Mouse (Mus musculus): ENCODE measurements around the gene Rhog. TPM values are rescaled to one million over a fixed set of nuclear protein-coding genes. Genes with fewer than 3 reads are reported as not detected.

The Rhog gene
- total RNA-seq, 2 experiments from 2014 or later, result 11.3 to 12.3 TPM

DNA sequence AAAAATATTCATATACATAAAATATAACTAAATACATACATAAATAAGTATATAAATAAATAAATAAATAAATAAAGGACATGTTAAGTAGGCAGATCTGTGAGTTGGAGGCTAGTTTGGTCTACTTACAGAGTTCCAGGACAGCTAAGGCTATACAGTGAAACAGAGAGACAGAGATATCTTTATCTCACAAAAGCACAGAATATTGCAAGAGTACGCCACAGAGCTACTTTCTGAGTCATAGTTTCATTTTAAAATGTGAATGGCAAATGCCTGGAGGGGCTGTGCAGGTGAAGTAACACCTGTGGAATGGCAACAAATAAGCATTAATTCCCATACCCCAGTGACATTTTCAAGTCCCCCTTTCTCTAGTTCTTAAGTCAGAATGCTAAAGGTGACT lies 2.2 kb downstream of the Rhog start:
- no peak for DNase-seq
- intact Hi-C loops (cut with DNase I), result no loop called here

DNA sequence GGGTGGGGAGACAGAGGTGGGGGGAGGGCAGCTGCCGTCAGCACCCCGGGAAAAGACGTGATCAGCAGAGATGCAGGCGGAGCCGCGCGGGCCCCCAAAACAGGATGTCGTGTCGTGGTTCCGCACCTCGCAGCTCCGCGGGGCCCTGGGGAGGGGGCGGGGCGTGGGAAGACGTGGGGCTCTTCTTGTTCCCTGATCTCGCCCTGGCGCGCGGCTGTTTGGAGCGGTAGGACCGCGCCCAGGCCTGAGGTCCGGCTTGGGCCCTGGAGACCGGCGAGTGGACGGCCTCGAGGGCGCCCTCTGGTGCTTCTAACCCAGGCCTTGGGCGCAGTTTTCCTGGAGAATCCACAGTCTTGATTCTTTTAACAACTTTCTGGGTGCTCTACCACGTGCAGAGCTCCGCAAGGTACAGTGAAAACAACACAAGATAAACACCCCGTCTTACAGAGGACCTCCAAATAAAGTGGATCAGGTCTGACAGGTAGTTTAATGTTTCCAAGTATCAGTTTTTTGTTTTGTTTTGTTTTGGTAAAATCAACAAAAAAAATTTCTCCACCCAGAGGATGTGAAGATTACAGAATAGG lies 5.1 kb downstream of the Rhog start:
- intact Hi-C loops (cut with DNase I), result no loop called here

DNA sequence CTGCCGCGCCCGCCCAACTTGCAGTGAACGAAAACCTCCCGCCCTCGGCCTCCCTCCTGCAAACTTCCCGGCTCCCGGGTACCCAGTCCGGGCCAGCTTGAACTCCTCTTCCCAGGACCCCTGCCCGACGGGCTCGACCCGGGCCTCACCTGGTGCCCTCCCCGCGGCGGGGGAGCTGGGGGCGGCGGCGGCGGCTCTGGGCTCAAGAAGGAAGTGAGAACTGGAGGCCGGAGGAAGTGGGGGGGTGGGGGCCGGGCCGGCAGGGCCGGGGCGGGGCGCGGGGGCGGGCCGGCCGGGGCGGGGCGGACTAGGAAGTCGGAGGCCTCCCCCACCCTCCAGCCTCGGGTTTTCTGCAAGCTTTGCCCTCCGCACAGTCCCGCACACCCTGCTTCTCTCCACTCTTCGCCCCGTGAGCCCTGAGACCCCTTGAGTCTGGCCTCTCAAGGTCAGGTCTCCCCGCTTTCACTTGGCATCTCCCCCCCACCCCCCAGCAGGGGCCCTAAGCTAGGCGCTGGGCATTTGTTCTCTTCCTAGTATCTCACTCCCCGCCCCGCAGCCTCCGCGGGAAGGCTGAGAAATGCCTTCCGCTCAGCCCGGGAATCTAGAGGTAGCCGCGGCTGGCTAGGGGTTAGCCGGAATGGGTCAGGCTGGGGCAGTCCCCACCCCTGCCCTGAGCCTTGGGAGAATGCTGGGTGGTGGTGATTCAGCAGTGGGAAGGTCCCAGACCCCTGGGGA lies 5.8 kb downstream of the Rhog start:
- DNase-seq, result peak; percentile 74
- intact Hi-C loops (cut with DNase I), result no loop called here

More for the DNA sequence above, 5.1 kb downstream of the Rhog start:
- peak; percentile 88 for DNase-seq

DNA sequence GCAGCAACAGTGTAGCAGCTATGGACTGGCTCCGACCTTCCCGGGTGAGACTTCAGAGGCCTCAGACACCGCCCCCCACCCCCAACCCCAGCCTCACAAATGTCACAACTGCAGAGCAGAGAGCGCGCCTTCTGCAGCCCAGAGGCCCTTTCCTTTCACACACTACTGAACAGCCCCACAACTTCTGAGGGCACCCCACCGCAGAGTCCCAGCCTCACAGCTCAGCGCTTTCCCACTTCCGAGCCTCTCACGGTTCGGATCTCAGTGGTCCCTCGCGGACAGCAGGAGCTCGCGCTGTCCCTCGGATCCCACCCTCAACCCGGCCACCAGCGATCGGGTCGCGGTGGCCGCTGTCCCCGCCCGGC lies 6.3 kb downstream of the Rhog start:
- DNase-seq, result peak; percentile 44
- intact Hi-C loops (cut with DNase I), result no loop called here

DNA sequence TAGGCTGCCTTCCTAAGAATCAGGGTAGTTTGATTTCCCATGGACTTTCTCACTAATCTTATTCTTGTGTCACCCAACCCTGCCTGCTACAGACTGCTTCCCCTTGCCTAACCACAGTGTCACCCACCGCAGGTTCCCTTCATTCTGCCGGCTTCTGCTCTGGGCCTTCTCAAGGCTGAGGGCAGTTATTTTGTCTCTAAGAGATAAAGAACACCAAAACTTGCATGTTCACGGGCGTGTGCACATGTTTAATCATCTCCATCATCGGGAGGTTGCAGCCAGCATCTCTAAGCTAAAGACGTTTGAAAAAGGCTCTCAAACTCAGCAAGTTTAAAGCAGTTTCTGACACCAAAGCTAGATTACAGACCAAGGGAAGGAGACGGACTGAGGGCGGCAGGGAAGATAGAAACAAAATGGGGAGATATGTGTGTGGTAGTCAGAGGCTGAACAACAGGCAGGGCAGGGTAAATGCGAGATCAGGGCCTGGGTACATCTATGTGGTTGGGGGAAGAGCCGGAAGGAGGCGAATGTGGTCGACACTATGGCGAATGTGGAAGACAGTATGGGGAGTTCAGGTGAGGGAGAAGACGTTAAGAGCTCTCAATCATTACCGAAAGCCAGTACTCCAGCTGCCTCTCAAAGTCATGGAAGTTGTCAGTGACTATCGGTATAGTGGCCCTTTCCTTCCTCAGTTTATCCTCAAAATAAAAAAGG lies 7.0 kb downstream of the Rhog start:
- no peak for DNase-seq
- intact Hi-C loops (cut with DNase I), result no loop called here

DNA sequence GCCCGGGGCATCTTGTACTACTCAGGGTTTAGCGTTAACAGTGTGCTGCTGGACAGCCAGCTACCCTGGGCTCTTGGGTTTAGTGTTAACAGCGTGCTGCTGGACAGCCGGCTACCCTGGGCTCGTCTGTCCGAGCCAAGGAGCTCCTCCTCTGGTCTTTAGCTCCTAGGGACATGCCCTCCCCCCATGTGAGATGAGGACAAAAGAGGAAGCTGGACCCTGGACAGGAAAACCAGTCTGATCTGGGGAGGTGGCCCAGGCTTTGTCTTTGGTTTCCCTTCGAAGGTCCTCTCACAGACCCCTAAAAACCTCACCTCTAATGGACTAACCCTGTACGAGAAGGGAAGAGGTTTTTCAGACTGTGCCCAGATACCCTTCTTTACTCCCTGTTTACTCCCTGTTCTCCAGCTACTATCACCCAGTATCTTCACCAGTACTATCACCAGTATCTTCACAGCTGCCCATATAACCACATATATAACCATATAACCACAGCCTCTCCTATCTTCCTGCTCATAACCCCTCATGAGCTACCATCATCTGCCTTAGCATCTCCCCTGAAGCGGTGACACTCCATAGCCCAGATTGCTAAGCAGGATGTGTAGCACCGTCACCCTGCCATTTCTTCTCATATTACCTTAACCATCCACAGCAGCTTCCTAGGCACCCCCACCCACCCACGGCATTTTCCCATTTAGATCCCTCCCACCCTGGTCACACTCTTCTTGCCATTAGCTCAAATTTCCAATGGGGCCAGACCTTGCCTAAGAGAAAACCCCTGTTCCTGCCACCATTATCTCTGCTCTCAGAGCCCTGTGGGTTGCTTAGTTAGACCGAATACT lies 8.7 kb downstream of the Rhog start:
- intact Hi-C loops (cut with DNase I), result no loop called here
- DNase-seq, result no peak

DNA sequence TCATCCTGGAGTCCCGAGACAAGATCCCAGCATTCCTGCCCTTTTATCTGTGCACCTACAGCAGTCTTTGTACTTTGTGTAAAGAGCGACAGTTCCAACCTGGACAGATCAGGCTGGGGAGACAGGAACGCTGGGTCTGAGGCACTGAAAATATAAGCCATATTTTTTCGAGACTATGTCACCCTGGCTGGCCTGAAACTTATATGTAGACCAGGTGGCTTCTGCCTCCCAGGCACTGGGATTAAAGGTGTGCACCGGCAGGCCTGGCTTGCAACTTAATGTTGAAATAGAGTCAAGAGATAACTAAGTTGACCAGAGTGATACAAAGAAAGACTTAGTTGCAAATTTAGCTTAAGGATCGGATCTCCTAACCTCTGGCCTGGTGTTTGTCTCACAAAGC lies 9.6 kb downstream of the Rhog start:
- DNase-seq, result no peak
- intact Hi-C loops (cut with DNase I), result no loop called here

DNA sequence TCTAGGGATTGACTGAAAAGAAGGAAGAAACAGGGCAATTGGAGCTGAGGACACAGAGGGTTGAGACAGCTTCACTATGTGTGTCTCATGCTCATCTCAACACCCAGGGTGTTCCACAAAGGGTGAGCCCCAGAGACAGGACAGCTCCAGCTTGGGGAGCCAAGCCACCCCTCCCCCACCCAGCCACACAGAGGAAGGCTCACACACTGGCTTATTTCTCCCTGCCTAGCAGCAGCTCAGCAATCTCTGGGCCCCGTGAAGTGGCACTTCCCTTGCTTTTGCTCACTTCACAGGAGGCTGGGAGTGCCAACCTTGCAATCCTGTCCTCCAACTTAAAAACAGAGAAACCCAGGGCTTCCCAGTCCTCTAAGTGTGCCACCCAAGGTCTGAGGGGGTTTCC lies 10.1 kb downstream of the Rhog start:
- peak; percentile 28 for DNase-seq
- intact Hi-C loops (cut with DNase I), result no loop called here

DNA sequence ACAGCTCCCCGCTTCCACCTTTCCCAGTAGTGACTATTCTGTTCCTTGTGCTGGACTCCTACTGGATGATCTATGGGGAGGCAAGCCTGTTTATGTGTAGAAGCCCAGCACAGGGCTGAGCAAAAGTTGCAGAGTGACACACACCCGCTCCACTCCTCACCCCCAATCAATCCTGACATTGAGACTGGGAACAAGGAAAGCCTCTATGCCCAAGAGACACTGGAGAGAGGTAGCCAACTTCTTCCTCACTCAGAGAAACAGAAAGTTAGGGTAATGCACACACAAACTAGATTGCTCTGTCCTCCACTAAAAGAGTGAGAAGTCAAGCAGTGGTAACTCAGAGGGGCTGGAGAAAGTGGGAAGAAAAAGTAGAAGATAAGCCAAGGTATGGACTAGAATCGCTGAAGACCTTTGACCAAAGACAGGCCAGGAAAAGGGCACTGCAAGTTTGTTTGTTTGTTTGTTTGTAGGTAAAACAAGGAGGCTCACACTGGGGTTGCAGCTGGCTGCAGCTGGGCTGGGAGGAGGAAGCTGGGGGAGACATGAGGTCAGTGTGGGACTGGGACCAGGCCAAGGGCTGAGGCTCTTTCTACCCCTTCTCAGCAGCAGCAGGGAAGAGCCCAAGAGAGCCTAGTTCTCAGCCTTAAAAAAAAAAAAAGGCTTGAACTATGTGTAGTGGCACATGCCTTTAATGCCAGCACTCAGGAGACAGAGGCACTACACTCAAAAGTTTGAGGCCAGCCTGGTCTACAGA lies 10.9 kb downstream of the Rhog start:
- DNase-seq, result no peak
- intact Hi-C loops (cut with DNase I), result no loop called here

DNA sequence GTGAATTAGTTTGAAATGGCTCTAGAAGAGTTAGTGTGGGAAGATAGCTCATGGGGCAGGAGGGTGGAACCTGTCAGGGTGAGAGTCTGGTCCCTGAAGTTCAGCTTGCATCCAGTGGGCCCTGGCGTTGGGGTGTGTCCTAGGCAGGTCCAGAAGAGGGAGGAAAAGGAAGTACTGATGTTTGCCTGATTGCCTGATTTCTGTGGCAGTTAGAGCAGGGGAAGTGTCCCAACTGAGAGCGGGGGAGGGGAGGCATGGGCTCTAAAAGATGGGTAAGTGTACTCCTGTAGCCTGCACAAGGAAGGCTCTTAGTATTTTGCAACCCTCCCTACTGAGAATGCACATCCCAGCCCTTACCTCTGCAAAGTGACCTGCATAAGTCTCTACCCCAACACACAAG lies 12.0 kb downstream of the Rhog start:
- no peak for DNase-seq
- intact Hi-C loops (cut with DNase I), result no loop called here

DNA sequence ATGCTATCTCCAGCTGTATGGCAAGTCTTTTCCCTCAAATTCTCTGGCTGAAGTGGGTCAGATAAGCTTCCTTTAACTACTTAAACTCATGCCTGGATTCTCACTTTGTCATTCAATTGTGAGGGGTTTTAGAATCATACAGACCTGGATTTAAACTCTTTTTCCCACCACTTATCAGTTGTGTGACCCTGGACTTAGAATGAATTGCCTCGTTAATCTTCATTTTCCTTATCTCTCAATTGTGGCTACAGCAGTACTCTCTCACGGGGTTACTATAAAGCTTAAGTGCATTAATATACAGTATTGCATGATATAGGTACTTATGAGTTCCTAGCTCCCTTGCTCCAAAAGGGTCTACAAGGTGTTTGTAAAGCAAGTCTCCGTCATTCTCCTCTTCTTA lies 12.9 kb downstream of the Rhog start:
- no peak for DNase-seq
- intact Hi-C loops (cut with DNase I), result no loop called here

DNA sequence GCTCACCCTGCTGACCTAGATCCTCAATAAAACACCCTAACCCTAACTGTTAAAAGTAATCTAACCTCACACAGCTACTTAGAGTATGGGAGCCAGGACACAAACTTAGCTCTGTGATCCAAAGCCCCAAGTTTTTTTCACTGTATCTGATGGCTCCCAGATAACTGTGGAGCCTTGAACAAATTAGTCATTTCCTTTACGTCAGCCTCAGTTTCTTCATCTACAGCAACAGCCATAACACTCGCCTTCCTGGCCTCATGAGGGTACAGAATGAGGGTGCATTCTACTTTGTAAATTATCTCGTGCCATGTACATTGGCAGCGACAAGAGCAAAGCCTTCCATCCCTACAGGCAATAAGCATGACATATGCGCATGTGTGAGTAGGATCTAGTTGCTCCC lies 13.5 kb downstream of the Rhog start:
- intact Hi-C loops (cut with DNase I), result no loop called here
- DNase-seq, result no peak

DNA sequence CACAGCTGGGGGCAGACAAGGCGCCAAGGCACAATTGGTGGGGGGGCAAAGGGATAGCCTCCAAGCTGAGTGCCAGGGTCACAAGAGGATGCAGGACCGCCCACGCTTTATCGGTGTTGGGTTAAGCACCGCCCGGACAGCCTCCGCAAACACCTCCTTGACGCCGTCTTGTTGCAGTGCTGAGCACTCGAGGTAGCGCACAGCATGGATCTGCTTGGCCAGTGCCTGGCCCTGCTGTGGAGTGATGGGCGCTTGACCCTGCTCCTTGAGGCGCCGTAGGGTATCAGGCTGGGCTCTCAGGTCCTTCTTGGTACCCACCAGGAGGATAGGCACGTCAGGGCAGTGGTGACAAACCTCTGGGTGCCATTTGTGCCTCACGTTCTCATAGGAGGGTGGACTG lies 16.3 kb downstream of the Rhog start:
- intact Hi-C loops (cut with DNase I), result no loop called here
- DNase-seq, result no peak

DNA sequence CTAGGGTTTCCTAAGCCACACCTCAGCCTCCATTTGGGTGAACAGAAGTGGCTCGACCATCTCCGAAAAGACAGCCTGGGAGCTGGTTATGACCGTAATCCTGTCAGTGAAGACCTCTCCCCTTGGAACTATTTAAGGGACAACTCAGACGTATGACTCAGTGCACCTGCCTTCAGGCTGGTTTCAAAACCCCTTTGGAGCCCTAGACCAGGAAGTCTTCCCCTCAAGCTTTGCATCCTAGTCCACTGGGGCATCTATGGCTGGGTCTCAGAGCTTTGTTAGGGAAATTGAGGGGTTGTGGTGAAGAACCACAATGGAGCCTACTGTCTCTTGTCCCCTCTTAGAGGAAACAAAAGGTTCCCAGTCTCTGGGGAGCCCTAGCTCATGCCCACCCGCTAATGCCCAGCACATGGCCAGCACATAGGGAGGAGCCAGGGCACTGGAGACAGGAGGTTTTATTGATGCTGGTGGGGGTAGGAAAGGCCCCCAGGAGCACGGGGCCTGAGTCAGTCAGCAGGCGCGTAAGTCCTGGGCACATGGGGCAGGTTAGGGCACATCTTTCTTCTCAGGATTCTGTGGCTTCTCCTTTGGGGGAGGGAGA lies 17.1 kb downstream of the Rhog start:
- DNase-seq, result no peak
- intact Hi-C loops (cut with DNase I), result no loop called here

DNA sequence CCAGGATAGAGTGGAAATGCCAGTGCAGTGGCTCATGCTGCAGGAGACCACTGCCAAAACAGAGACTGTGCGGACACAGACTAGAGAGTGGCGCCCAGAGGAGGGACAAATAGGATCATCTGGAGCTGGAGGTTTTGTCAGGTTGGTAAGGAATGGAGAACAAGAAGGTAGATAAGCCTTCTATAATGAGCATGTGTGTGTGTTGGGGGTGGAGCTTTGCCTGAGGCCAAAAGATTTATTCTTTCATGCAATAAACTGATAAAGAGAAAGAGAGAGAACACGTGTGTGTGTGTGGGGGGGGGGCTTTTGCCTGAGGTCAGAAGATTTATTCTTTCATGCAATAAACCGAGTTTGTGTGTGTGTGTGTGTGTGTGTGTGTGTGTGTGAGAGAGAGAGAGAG lies 22.8 kb downstream of the Rhog start:
- no peak for DNase-seq
- intact Hi-C loops (cut with DNase I), result no loop called here

DNA sequence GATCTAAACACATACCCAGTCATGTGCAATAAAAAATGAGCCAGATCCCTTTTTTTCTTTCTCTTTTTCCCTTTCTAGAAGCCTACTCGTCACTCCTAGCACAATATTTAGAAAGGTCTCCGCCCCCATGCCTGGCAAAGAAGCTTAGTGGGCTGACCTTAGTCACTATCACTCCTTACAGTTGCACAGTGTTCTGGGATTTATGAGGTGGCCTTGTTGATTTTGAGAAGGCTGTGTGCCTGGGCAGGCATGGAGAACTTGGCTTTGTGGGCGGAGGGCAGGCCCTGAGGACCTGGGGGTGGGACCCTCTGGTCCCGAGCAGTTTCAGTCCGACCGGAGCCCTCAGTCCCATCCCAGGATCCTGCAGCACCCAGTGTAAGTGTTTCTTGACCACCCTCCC lies 26.0 kb downstream of the Rhog start:
- intact Hi-C loops (cut with DNase I), result no loop called here

DNA sequence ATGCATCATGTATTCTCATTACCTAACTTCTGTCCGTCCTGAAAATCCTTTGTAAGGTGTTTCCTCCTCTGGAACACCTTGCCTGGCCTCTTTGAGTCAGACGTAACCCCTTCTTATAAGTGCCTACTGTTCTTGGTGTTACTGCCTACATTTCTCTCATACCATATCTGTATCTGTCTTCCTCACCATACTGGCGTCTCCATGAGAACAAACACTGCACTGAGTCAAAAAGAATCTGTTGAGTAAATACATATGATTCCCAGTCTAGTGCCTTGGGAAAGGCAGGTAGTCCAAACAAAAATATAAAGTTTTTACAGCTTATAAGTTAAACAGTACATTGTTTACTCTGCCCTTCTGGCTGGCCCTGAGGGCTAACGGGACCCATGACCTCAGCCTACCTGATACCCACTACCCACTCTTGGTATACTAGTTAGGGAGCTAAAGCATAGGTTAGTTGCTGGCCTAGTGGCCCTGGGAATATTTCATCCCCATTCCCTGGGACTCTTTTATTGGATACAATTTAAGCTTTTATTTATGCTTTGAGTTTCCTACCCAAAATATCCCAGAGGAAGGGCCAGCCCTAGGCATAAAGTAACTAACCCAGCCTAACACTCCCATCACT lies 27.7 kb downstream of the Rhog start:
- DNase-seq, result no peak
- intact Hi-C loops (cut with DNase I), result no loop called here

More for the DNA sequence above, 26.0 kb downstream of the Rhog start:
- no peak for DNase-seq

DNA sequence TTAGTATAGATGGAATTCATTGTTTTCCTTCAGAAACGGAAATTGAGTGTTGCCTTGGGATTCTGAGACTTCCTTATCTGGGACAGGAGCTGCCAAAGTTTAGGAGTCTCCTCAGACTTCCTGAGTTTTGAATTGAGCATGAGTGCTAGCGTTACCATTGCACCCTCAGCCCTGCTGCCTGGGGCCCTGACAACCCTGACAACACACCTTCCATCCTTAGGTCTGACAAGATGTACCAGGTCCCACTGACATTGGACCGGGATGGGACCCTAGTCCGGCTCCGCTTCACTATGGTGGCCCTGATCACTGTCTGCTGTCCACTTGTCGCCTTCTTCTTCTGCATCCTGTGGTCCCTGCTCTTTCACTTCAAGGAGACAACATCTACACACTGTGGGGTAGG lies 29.8 kb downstream of the Rhog start:
- DNase-seq, result no peak
- intact Hi-C loops (cut with DNase I), result no loop called here

DNA sequence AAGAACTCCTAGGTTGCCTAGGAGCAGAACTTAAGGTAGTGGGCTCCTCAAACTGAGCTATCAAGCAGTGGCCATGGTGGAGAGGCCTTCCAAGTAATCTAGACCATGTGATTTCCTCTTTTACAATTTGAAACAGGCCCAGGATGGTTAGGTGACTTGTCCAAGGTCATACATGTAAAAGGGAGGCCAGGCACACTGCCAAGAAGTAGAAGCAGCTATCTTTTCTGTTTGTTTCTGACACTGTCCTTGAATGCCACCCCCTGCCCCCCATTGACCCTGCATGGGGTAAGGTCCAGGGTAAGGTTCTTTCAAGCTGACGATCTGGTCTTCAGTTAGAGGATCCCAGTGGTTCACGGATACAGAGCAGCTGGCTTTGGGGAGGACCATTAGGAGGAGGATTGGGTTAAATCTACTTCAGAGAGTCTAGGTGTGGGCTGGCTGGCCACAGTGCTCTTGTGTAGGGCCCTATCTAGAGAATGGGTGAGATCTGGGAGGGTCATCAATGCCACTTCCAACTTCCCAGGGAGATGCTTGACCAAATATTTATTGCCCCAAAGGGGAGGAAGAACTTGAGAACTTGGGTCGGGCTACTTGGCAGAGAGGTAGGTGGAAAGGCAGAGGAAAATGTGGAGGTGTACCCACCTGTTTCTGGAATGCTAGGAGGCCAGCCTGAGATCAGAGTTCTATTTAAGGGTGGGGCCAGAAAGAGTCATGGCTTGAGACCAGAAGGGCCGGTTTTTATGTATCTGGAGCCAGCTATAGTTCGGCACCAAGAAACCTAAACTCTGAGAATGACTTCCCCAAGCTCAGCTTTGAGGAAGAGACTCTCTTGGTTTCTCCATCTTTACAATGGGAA lies 31.7 kb downstream of the Rhog start:
- intact Hi-C loops (cut with DNase I), result no loop called here
- DNase-seq, result no peak
